Mouse (Mus musculus) small intestine, adult 2 months (tissue): ENCODE results near the gene Fto. TPM values are rescaled to one million over a fixed set of nuclear protein-coding genes. Genes with fewer than 3 reads are reported as not detected.

Experiments
- H3K27ac ChIP-seq: fragments of 200-500 bp; 2 replicates; pipeline ENCODE4 v1.5.1; 2012; ENCODE audit warnings: low read depth, low read length, control low read depth, inconsistent platforms; ENCODE audit not compliant: insufficient read depth
- H3K27me3 ChIP-seq: fragments of 200-500 bp; 2 replicates; pipeline ENCODE4 v1.6.1; 2012; ENCODE audit warnings: mild to moderate bottlenecking, moderate library complexity, low read length, inconsistent platforms; ENCODE audit not compliant: control insufficient read depth, insufficient read depth
- H3K36me3 ChIP-seq: fragments of 200-500 bp; 2 replicates; pipeline ENCODE4 v1.6.1; 2012; ENCODE audit warnings: mild to moderate bottlenecking, low read length, control low read depth, inconsistent platforms; ENCODE audit not compliant: control insufficient read depth, insufficient read depth
- H3K4me1 ChIP-seq: fragments of 200-500 bp; 2 replicates; pipeline ENCODE4 v1.6.1; 2012; ENCODE audit warnings: low read length, inconsistent platforms, mixed read lengths; ENCODE audit not compliant: control insufficient read depth, insufficient read depth, insufficient read length
- H3K4me3 ChIP-seq: fragments of 200-500 bp; 2 replicates; pipeline ENCODE4 v1.5.1; 2012; ENCODE audit warnings: low read depth, mild to moderate bottlenecking, control low read depth, inconsistent platforms, low read length, moderate library complexity
- CTCF ChIP-seq: fragments of 200-500 bp; IDR thresholded peaks from 2 replicates; pipeline ENCODE4 v1.5.1; 2012; ENCODE audit warnings: low read depth, mild to moderate bottlenecking, control low read depth, inconsistent platforms, low read length, moderate library complexity, mixed read lengths; ENCODE audit not compliant: insufficient replicate concordance, insufficient read length; ENCODE audit errors: extremely low read depth
- POLR2A ChIP-seq: fragments of 200-500 bp; IDR thresholded peaks from 2 replicates; pipeline ENCODE4 v1.6.1; 2012; ENCODE audit warnings: low read depth, mild to moderate bottlenecking, control low read depth, inconsistent platforms, low read length, moderate library complexity
- WGBS: fragments of 180-500 bp; shearing (Covaris S2); methylation state at CpG from one replicate; pipeline ENCODE4 v1.1.7; 2018; 5-methylcytosine and 5-hydroxymethylcytosine counted together
- polyA plus RNA-seq: library from polyadenylated mRNA; depleted of rRNA; stranded (reverse); fragments of >200 nt; gene quantifications from 2 replicates; pipeline ENCODE4 v1.2.3, GENCODE M21; 2012

Gene Fto
- polyA plus RNA-seq, 1 experiment: 7.3 TPM

- H3K27me3 ChIP-seq: no peaks in the 10 kb centered on the region
- peaks cover 2% of the 10 kb centered on the region; the same call in 1 of the 2 replicates for H3K4me1 ChIP-seq
- peaks cover 5% of the 10 kb centered on the region; the same call in 1 of the 2 replicates for H3K36me3 ChIP-seq
- no peak overlapping the region for H3K27ac ChIP-seq
- 80% methylated on average over 9 of the region's 9 CpGs for WGBS
- TF ChIP-seq CTCF (no peak), POLR2A (no peak)
- H3K4me3 ChIP-seq: no peak overlapping the region
Observed at GRCm38 (mm10) chr8:91324271-91324670, 10.9 kb downstream of the Fto start.

- Histone ChIP-seq H3K27me3 (no peaks in the 10 kb centered on the region), H3K4me3 (no peak overlapping the region), H3K4me1 (peaks cover 2% of the 10 kb centered on the region; the same call in 1 of the 2 replicates), H3K27ac (no peak overlapping the region), H3K36me3 (peaks cover 5% of the 10 kb centered on the region; the same call in 1 of the 2 replicates)
- TF ChIP-seq POLR2A (no peak), CTCF (no peak)
- WGBS: 90% methylated on average over 4 of the region's 4 CpGs
Observed at GRCm38 (mm10) chr8:91324916-91325315, 11.6 kb downstream of the Fto start.

GRCm38 (mm10) chr8:91326018-91326417, 12.7 kb downstream of the Fto start:
- 86% methylated on average over 3 of the region's 3 CpGs for WGBS
- H3K27ac ChIP-seq: no peak overlapping the region
- peaks cover 5% of the 10 kb centered on the region; the same call in 1 of the 2 replicates for H3K36me3 ChIP-seq
- TF ChIP-seq POLR2A (no peak), CTCF (no peak)
- no peaks in the 10 kb centered on the region for H3K27me3 ChIP-seq
- H3K4me1 ChIP-seq: peaks cover 2% of the 10 kb centered on the region; the same call in 1 of the 2 replicates
- no peak overlapping the region for H3K4me3 ChIP-seq

DNA sequence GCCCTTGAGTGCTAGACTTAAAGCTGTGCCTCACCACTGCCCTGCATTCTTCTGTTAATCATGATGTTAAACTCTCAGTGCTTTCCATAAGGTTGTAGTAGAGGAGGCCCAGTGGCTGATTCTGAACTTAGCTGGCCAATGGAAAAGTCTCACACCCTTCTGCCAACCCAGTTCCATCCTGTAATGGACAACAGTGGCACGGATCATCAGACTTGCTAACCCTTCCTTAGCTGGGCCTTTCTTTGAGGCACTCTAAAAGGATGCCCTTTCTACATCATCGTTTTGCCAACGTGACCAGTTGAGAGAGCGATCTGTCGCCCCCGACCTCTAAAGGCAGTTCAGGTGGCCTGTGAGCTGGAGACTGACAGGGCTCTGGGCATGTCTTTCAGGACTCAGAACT, 13.6 kb downstream of the Fto start:
- peaks cover 7% of the 10 kb centered on the region for H3K4me1 ChIP-seq
- no peak for TF ChIP-seq CTCF
- no peak overlapping the region for H3K4me3 ChIP-seq
- peaks cover 5% of the 10 kb centered on the region; the same call in 1 of the 2 replicates for H3K36me3 ChIP-seq
- no peak overlapping the region for H3K27ac ChIP-seq
- no peaks in the 10 kb centered on the region for H3K27me3 ChIP-seq
- 98% methylated on average over 6 of the region's 6 CpGs for WGBS

DNA sequence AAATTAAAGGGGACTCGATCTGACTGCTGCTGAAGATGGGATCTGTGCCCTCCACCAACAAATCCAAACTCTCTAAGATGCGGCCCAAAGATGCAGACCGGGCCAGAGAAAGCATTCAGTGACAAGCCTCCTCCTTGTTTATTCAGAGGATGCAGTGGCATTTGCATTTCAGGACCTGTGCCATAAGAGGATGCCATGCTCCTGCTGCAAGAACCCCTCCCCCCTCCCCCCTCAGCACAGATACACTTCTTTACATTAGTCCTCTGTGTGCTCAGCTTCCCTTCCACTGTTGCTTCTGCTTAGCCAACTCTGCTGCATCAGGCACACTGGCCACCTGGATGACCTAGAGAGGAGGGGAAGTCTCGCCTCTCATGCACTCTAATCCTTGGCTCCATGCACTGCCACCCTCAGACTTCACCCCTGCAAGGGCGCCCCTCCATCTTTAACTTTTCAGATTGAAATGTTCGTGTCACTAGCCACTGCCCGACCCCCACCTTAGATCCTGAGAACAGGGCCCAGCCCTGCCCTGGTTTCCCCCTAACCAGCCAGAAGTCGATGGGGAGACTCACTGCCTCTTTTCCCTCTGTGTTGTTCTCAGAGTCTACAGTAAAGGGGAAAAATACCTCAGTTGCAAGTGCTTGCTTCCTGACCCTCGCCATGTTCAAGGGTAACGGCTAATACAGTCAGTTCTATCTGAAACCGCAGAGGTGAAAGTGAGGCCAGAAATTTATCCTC, 14.3 kb downstream of the Fto start:
- 88% methylated on average over 11 of the region's 11 CpGs for WGBS
- no peak overlapping the region for H3K27ac ChIP-seq
- H3K4me1 ChIP-seq: peaks cover 8% of the 10 kb centered on the region
- no peak overlapping the region for H3K4me3 ChIP-seq
- H3K27me3 ChIP-seq: no peaks in the 10 kb centered on the region
- peaks cover 5% of the 10 kb centered on the region; the same call in 1 of the 2 replicates for H3K36me3 ChIP-seq
- TF ChIP-seq CTCF (no peak), POLR2A (no peak)

- H3K27me3 ChIP-seq: no peaks in the 10 kb centered on the region
- no peak overlapping the region for H3K4me3 ChIP-seq
- TF ChIP-seq CTCF (no peak), POLR2A (no peak)
- WGBS: 89% methylated on average over 9 of the region's 9 CpGs
- no peak overlapping the region for H3K27ac ChIP-seq
- peaks cover 5% of the 10 kb centered on the region; the same call in 1 of the 2 replicates for H3K36me3 ChIP-seq
- H3K4me1 ChIP-seq: peaks cover 8% of the 10 kb centered on the region
Observed at GRCm38 (mm10) chr8:91329056-91329455, 15.7 kb downstream of the Fto start.

DNA sequence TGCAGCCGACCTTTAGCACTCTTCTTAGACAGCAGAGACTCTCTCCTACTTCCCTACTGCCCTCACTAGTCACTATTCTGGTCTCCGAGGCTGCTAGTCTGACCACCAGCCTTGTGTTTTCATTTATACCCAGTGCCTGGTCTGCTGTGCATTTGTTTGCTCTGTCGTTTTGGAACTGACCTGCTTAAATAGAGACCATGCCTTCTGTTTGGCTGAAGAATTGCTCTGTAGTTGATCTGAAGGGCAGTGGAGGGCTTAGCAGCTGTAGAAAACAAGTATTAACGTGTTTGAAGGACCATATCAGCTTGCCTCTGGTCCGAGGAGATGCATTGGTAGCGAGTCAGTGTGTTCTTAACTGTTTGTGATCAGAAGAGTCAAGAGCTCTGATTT, 16.1 kb downstream of the Fto start:
- 70% methylated on average over 6 of the region's 6 CpGs for WGBS
- H3K4me1 ChIP-seq: peaks cover 6% of the 10 kb centered on the region; the same call in 1 of the 2 replicates
- no peak for TF ChIP-seq POLR2A
- TF ChIP-seq CTCF: no peak
- H3K36me3 ChIP-seq: peaks cover 5% of the 10 kb centered on the region; the same call in 1 of the 2 replicates
- H3K27ac ChIP-seq: no peak overlapping the region
- no peaks in the 10 kb centered on the region for H3K27me3 ChIP-seq
- H3K4me3 ChIP-seq: no peak overlapping the region

- 80% methylated on average over 6 of the region's 6 CpGs for WGBS
- no peak overlapping the region for H3K4me3 ChIP-seq
- H3K27me3 ChIP-seq: no peaks in the 10 kb centered on the region
- H3K27ac ChIP-seq: no peak overlapping the region
- no peak for TF ChIP-seq CTCF
- TF ChIP-seq POLR2A: no peak
- no peaks in the 10 kb centered on the region; the same call in 1 of the 2 replicates for H3K36me3 ChIP-seq
- H3K4me1 ChIP-seq: no peaks in the 10 kb centered on the region
Observed at GRCm38 (mm10) chr8:91338389-91339154, 25.2 kb downstream of the Fto start.
